Mouse (Mus musculus): ENCODE data around the gene Wipi1. TPM values are rescaled to one million over a fixed set of nuclear protein-coding genes. Genes with fewer than 3 reads are reported as not detected.

Gene Wipi1
- polyA plus RNA-seq, 1 experiment from 2014 or later, result 46.4 TPM

DNA sequence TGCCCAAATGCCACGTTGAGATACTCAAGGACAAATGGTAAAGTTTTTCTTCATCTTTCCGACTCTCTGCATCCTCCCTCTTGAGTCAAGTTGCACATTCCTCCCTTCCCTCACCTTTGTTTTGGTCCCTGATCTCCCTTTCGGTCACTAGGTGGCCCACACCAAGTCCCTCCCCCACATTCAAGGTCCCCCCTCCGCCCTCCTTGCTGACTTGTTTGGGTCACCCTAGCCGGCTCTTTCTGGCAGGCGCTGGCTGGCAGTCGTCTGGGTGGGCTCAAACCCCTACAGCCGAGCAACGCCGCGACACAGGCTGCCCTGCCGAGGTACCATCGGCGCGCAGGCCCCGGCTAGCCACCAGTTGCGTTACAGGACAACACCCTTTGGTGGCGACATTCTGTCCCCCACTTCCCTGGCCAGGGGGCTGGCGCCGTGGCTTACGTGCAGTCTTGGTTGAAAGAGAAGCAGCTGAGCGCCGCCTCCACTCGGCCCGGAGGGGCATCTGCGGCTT is 918 bp downstream of the Wipi1 start:
- Histone ChIP-seq H3K36me3 (ENCODE audit: control insufficient read depth, insufficient read depth, low read length) (no peaks in the 10 kb centered on the region), H3K4me2 (ENCODE audit: low read depth, low read length) (peak overlapping the region; percentile 73), H3K27ac (ENCODE audit: low read length) (peak overlapping the region; percentile 88), H3K4me3 (ENCODE audit: low read length) (peak overlapping the region; percentile 86), H3K9me3 (ENCODE audit: control insufficient read depth, low read length) (no peaks in the 10 kb centered on the region), H3K9ac (ENCODE audit: low read length) (peak overlapping the region; percentile 88), H3K27me3 (ENCODE audit: control insufficient read depth, insufficient read depth, low read depth, low read length) (no peaks in the 10 kb centered on the region), H3K4me1 (replicated peaks; ENCODE audit: control insufficient read depth, insufficient read depth, low read length) (peaks cover 21% of the 10 kb centered on the region)
- WGBS, result under 1% methylated on average over 26 of the region's 26 CpGs
- peak; percentile 39 for ATAC-seq (ENCODE audit: low read depth)

DNA sequence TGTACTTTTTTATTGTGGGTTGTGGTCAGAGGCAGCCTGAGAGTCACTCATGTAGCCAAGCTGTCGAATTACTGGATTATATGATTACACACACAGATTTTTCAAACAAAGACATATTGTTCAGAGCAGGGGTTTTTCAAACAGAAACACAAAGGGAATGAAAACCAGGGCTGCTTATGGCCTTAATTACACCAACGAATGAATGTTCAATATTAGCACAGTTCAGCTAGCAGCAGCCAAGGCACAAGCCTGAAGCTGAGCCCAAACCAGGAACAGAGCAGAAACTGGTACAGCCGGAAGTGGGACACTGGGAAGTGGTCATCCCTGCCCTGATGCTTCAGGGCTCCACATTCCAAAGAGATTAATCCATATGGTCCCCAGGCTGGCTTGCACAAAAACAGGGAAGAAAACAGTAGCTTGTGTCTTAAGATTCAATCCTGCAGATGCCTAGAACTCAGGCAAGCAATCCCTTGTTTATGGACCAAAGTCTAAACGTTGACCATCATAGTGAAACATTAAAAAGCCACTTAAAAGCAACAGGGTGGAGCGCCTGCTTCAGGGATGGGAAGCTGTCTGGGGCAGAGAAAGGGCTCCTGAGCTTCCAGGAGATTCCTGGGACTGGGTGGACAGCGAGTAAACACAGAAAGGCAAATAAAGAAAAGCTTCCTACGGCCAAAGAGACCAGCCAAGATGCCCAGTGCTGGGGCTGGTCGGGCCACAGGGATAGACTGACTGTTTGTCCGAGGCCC is 1.5 kb downstream of the Wipi1 start:
- Histone ChIP-seq H3K36me3 (ENCODE audit: control insufficient read depth, insufficient read depth, low read length) (0 out of 2 replicates have a peak, but pooled peaks cover 2% of the 10 kb centered on the region), H3K4me3 (ENCODE audit: low read length) (peak overlapping the region; percentile 86), H3K4me1 (replicated peaks; ENCODE audit: control insufficient read depth, insufficient read depth, low read length) (peaks cover 21% of the 10 kb centered on the region), H3K27me3 (ENCODE audit: control insufficient read depth, insufficient read depth, low read depth, low read length) (no peaks in the 10 kb centered on the region), H3K4me2 (ENCODE audit: low read depth, low read length) (peak overlapping the region; percentile 73), H3K27ac (ENCODE audit: low read length) (peak overlapping the region; percentile 88), H3K9me3 (ENCODE audit: control insufficient read depth, low read length) (no peaks in the 10 kb centered on the region), H3K9ac (ENCODE audit: low read length) (peak overlapping the region; percentile 88)
- 13% methylated on average over 9 of the region's 9 CpGs for WGBS
- ATAC-seq (ENCODE audit: low read depth), result no peak

DNA sequence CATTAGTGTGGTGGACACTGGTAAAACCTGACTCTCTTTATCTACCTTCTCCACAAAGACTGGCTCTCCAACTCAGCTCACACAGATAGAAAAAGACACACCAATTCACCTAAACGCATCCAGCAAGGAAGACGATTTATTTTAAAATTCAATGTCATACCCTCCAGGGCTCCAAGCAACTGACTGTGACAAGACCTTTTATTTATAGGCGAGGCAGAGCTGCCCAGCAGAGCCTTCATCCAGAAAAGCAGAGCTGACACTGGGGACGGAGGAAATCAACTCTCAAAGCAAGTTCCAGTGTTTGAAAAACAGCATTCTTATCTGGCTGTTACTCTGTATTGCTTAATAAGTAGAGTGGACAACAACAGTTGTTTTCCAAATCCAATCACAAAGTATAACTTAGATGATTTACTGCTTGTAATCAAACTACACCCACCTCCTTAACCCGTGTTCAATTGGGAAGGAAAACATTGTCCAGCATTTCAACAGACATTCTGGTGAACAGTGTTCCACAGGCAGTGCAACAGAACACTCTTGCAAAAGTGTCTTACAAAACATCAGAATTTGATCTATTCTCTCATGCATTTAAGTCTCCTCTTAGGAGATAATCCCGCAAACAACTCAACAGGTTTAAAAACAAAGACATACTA is 2.7 kb downstream of the Wipi1 start:
- no peak overlapping the region for H3K4me2 ChIP-seq (ENCODE audit: low read depth, low read length)
- H3K9ac ChIP-seq (ENCODE audit: low read length), result no peak overlapping the region
- WGBS, result 60% methylated on average over 6 of the region's 6 CpGs
- H3K4me3 ChIP-seq (ENCODE audit: low read length), result no peak overlapping the region
- H3K27ac ChIP-seq (ENCODE audit: low read length), result no peak overlapping the region
- no peaks in the 10 kb centered on the region for H3K27me3 ChIP-seq (ENCODE audit: control insufficient read depth, insufficient read depth, low read depth, low read length)
- H3K4me1 ChIP-seq (replicated peaks; ENCODE audit: control insufficient read depth, insufficient read depth, low read length), result peaks cover 21% of the 10 kb centered on the region
- no peak for ATAC-seq (ENCODE audit: low read depth)
- peaks cover 3% of the 10 kb centered on the region; the same call in 1 of the 2 replicates for H3K36me3 ChIP-seq (ENCODE audit: control insufficient read depth, insufficient read depth, low read length)
- H3K9me3 ChIP-seq (ENCODE audit: control insufficient read depth, low read length), result no peaks in the 10 kb centered on the region

DNA sequence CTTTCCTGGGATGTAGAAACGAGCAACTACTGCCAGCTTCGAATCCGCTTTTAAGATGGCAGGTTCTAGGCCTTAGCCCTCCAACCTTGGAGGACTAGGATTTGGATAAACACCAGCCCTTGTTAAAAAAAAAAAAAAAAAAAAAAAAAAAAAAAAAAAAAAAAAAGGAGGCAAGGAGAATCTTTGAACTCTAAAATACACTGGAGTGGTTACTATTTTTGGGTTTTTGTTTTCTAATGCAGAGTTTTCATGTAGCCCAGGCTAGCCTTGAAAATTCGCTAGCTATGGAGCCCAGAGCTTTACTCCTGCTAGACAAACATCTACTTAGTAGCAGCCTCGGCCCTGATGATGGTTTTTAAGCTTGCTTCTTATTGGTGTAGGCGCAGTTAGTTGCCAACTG is 4.2 kb downstream of the Wipi1 start:
- H3K4me2 ChIP-seq (ENCODE audit: low read depth, low read length), result no peak overlapping the region
- no peak overlapping the region for H3K9ac ChIP-seq (ENCODE audit: low read length)
- H3K9me3 ChIP-seq (ENCODE audit: control insufficient read depth, low read length), result no peaks in the 10 kb centered on the region
- ATAC-seq (ENCODE audit: low read depth), result no peak
- H3K36me3 ChIP-seq (ENCODE audit: control insufficient read depth, insufficient read depth, low read length), result peaks cover 13% of the 10 kb centered on the region
- peaks cover 20% of the 10 kb centered on the region for H3K4me1 ChIP-seq (replicated peaks; ENCODE audit: control insufficient read depth, insufficient read depth, low read length)
- H3K27ac ChIP-seq (ENCODE audit: low read length), result no peak overlapping the region
- H3K27me3 ChIP-seq (ENCODE audit: control insufficient read depth, insufficient read depth, low read depth, low read length), result no peaks in the 10 kb centered on the region
- no peak overlapping the region for H3K4me3 ChIP-seq (ENCODE audit: low read length)
- 73% methylated on average over 6 of the region's 6 CpGs for WGBS

DNA sequence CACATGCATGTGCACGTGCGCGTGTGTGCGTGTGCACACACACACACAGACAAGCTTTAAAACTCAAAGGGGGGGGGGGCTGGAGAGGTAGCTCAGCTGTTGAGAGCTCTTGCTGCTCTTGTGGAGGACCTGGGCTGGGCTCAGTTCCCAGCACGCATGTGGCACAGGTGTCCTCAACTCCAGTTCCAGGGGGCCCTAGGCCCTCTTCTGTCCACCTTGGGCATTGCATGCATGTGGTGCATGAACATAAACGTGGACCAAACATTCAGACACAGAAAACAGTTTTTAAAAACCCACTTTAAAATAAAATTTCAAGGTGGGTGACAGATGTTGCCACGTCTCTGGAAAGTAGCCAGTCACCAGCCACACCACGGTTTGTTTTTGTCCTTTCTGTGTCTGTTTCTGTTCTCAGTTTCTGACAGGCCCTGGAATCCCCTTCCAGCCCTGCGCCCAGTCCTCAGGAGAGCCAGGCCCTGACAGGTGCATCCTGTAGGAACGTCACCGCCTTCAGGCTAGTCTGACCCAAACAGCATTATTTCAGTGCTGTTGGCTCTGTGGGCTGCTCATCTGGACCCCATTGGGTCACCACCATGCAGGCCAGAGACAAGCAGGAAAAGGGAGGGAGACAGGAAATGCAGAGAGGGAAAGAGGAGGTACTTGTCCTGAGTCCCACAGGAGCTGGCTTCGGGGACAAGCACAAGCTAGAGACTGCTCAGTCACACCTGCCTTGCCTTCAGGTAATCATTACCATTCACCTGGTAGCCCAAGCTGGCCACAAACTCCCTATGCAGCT is 12.8 kb downstream of the Wipi1 start:
- H3K9ac ChIP-seq (ENCODE audit: low read length), result no peak overlapping the region
- no peak overlapping the region for H3K4me3 ChIP-seq (ENCODE audit: low read length)
- ATAC-seq (ENCODE audit: low read depth), result no peak
- no peak overlapping the region for H3K4me2 ChIP-seq (ENCODE audit: low read depth, low read length)
- H3K9me3 ChIP-seq (ENCODE audit: control insufficient read depth, low read length), result no peaks in the 10 kb centered on the region
- H3K36me3 ChIP-seq (ENCODE audit: control insufficient read depth, insufficient read depth, low read length), result peaks cover 28% of the 10 kb centered on the region
- H3K4me1 ChIP-seq (replicated peaks; ENCODE audit: control insufficient read depth, insufficient read depth, low read length), result peaks cover 3% of the 10 kb centered on the region
- WGBS, result 78% methylated on average over 12 of the region's 12 CpGs
- no peak overlapping the region for H3K27ac ChIP-seq (ENCODE audit: low read length)
- no peaks in the 10 kb centered on the region for H3K27me3 ChIP-seq (ENCODE audit: control insufficient read depth, insufficient read depth, low read depth, low read length)

DNA sequence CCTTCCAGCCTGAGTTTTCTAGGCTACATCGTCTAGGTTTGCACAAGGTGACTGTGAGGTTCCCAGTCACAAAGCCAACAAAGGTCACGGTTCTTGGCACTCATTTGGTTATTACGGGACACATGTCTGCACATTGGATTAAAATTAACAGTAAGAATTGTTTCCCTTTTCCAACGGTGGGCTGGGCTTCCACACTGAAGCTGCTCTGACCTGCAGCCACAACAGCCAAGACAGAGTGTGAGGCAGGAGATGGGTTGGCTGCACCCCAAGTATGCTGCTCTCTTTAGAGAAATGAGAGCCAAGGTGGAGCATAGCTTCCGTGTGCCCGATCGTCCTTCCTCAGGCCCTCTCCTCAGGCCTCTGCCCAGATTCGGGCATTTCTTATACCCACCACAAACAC is 17.0 kb downstream of the Wipi1 start:
- ATAC-seq (ENCODE audit: low read depth), result no peak
- no peaks in the 10 kb centered on the region for H3K9me3 ChIP-seq (ENCODE audit: control insufficient read depth, low read length)
- H3K36me3 ChIP-seq (ENCODE audit: control insufficient read depth, insufficient read depth, low read length), result peaks cover 17% of the 10 kb centered on the region
- 82% methylated on average over 8 of the region's 8 CpGs for WGBS
- H3K4me3 ChIP-seq (ENCODE audit: low read length), result no peak overlapping the region
- no peaks in the 10 kb centered on the region for H3K27me3 ChIP-seq (ENCODE audit: control insufficient read depth, insufficient read depth, low read depth, low read length)
- H3K4me2 ChIP-seq (ENCODE audit: low read depth, low read length), result no peak overlapping the region
- H3K4me1 ChIP-seq (replicated peaks; ENCODE audit: control insufficient read depth, insufficient read depth, low read length), result peaks cover 11% of the 10 kb centered on the region
- H3K27ac ChIP-seq (ENCODE audit: low read length), result no peak overlapping the region
- no peak overlapping the region for H3K9ac ChIP-seq (ENCODE audit: low read length)

DNA sequence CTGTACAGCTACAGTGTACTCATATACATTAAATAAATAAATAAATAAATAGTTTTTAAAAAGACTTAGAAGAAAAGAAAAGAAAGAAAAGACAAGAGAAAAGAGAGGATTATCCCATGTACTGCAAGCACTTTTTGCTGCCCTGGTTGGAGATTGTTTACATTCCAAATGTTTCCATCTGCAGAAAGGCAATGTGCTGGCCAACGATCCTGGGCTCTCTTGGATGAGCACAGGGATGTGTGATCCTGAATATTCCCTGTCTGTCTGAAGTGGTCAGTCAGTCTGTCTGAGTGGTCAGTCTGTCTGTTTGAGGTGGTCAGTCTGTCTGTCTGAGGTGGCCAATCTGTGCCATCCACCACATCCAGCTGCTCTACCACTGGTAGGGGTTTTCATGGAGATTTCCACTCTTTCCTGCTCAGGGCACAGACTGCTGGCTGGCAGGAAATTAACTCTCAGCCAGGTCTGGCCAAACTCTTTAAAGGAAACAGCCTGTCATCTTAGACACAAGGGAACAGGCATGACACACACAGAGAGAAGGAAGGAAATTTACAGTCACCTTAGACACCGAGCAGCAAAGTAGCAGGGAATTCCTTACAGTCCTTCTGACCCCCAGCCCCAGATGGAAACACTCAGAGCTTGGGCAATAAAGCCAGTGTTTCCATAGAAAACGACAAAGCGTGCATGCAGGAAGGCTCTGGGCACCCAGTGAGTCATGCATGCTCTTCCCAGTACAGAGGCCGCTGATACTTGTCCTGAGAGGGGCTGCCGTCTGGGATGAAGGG is 18.4 kb downstream of the Wipi1 start:
- peaks cover 11% of the 10 kb centered on the region for H3K4me1 ChIP-seq (replicated peaks; ENCODE audit: control insufficient read depth, insufficient read depth, low read length)
- WGBS, result 28% methylated on average over 6 of the region's 6 CpGs
- no peak overlapping the region for H3K4me3 ChIP-seq (ENCODE audit: low read length)
- no peaks in the 10 kb centered on the region for H3K27me3 ChIP-seq (ENCODE audit: control insufficient read depth, insufficient read depth, low read depth, low read length)
- peaks cover 14% of the 10 kb centered on the region for H3K36me3 ChIP-seq (ENCODE audit: control insufficient read depth, insufficient read depth, low read length)
- peak; percentile 85 for ATAC-seq (ENCODE audit: low read depth)
- H3K9ac ChIP-seq (ENCODE audit: low read length), result no peak overlapping the region
- H3K27ac ChIP-seq (ENCODE audit: low read length), result peak overlapping the region; percentile 78
- H3K4me2 ChIP-seq (ENCODE audit: low read depth, low read length), result no peak overlapping the region
- H3K9me3 ChIP-seq (ENCODE audit: control insufficient read depth, low read length), result no peaks in the 10 kb centered on the region

DNA sequence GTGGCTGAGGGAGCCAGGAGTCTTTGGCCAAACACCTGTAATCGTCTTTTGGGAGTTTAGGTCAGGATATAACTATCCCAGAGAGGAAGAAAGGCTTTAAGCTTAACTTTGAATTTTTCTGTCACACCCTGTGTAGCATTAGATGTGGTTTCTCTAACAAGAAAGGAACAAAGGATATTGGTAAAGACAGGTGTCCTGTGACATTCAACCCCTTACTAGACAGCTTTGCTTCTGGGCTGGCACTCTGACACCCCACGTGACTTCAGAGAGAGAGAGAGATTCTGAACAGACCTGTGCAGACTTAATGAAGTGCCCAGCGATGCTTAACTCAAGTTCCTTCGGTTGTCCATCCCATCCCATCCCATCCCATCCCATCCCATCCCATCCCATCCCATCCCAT is 20.3 kb downstream of the Wipi1 start:
- Histone ChIP-seq H3K36me3 (ENCODE audit: control insufficient read depth, insufficient read depth, low read length) (peaks cover 8% of the 10 kb centered on the region; the same call in 1 of the 2 replicates), H3K9ac (ENCODE audit: low read length) (no peak overlapping the region), H3K9me3 (ENCODE audit: control insufficient read depth, low read length) (no peaks in the 10 kb centered on the region), H3K27ac (ENCODE audit: low read length) (no peak overlapping the region), H3K4me3 (ENCODE audit: low read length) (no peak overlapping the region), H3K4me1 (replicated peaks; ENCODE audit: control insufficient read depth, insufficient read depth, low read length) (peaks cover 22% of the 10 kb centered on the region), H3K27me3 (ENCODE audit: control insufficient read depth, insufficient read depth, low read depth, low read length) (no peaks in the 10 kb centered on the region), H3K4me2 (ENCODE audit: low read depth, low read length) (no peak overlapping the region)
- WGBS, result 74% methylated on average over 4 of the region's 4 CpGs
- ATAC-seq (ENCODE audit: low read depth), result no peak

Measured in lung, embryonic 16.5 days (tissue).